Mouse (Mus musculus) stomach, postnatal 0 days (tissue): ENCODE data around the gene Tulp2. TPM values are rescaled to one million over a fixed set of nuclear protein-coding genes. Genes with fewer than 3 reads are reported as not detected.
A peak's percentile ranks its signal among the peaks of the same experiment; 100 is the strongest.

ENCODE experiments used
- ATAC-seq: fragments of 200-750 bp; cut with Nextera tagmentation; 2 replicates; pipeline ENCODE4 v1.8.0; 2017; ENCODE audit not compliant: low FRiP score, low TSS enrichment
- DNase-seq: peaks from one replicate; pipeline ENCODE4 v3.0.0-alpha.2; 2016; ENCODE audit warnings: low spot score
- H3K27ac ChIP-seq: fragments of 300-500 bp; sonication (generic); replicated peaks from 2 replicates; pipeline ENCODE4 v1.5.1; 2014; ENCODE audit warnings: mild to moderate bottlenecking, control low read depth
- H3K27me3 ChIP-seq: fragments of 300-500 bp; sonication (generic); 2 replicates; pipeline ENCODE4 v1.6.1; 2014; ENCODE audit warnings: low read length; ENCODE audit not compliant: control insufficient read depth, insufficient read depth
- H3K36me3 ChIP-seq: fragments of 300-500 bp; sonication (generic); 2 replicates; pipeline ENCODE4 v1.6.1; 2014; ENCODE audit warnings: low read length, mixed read lengths; ENCODE audit not compliant: control insufficient read depth, insufficient read depth
- H3K4me1 ChIP-seq: fragments of 300-500 bp; sonication (generic); replicated peaks from 2 replicates; pipeline ENCODE4 v1.6.1; 2014; ENCODE audit warnings: antibody characterized with exemption; ENCODE audit not compliant: control insufficient read depth, insufficient read depth
- H3K4me2 ChIP-seq: fragments of 300-500 bp; sonication (generic); replicated peaks from 2 replicates; pipeline ENCODE4 v1.6.1; 2014; ENCODE audit warnings: low read depth, mild to moderate bottlenecking, control low read depth, moderate library complexity
- H3K4me3 ChIP-seq: fragments of 300-500 bp; sonication (generic); 2 replicates; pipeline ENCODE4 v1.5.1; 2014; ENCODE audit warnings: low read depth, low read length, control low read depth
- H3K9ac ChIP-seq: fragments of 300-500 bp; sonication (generic); 2 replicates; pipeline ENCODE4 v1.6.1; 2014; ENCODE audit warnings: mild to moderate bottlenecking, low read length, control low read depth, mixed read lengths
- H3K9me3 ChIP-seq: fragments of 300-500 bp; sonication (generic); 2 replicates; pipeline ENCODE4 v1.6.1; 2016; ENCODE audit warnings: low read length; ENCODE audit not compliant: control insufficient read depth
- CTCF ChIP-seq: IDR thresholded peaks from 2 replicates; pipeline ENCODE4 v1.5.1; 2016; ENCODE audit warnings: antibody characterized with exemption, low read depth, mild to moderate bottlenecking, moderate library complexity
- EP300 ChIP-seq: optimal IDR thresholded peaks from 2 replicates; pipeline ENCODE3; 2016; ENCODE audit warnings: antibody characterized with exemption
- WGBS: fragments of 180-500 bp; shearing (Covaris S2); extraction: QIAGEN DNeasy Blood & Tissue Kit; methylation state at CpG from one replicate; pipeline ENCODE4 v1.1.7; 2014; 5-methylcytosine and 5-hydroxymethylcytosine counted together
- polyA plus RNA-seq: library from polyadenylated mRNA; unstranded; fragments of >200 nt; fragmentation: Nextera tagmentation; extraction: Ambion mirVana; gene quantifications from 2 replicates; pipeline ENCODE4 v1.2.1, GENCODE M21; 2015

The Tulp2 gene
- polyA plus RNA-seq, 1 experiment from 2014 or later: 0.32 TPM

DNA sequence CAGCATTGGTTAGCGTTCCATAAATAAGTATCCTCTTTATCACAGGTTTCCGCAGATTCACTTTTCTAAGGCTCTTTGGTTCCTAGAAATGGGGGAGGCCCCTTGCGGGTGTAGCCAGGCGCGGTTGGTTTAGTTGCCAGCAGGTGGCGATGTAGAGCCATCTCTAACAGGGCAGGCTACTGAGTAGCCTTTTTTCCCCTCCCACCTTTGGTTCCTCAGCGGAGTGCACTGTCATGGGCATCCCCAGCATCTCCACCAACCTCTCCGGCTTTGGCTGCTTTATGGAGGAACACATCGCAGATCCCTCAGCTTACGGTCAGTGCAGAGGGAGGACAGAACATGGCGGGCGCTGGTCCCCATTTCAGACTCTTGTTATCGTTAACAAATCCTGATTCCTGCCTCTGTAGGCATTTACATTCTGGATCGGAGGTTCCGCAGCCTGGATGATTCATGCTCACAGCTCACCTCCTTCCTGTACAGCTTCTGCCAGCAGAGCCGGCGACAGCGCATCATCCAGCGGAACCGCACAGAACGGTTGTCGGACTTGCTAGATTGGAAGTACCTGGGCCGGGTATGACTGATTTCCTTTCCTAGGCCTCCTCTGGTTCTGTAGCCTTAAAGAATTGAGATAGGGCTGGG is 30.2 kb upstream of the Tulp2 start:
- Histone ChIP-seq H3K27me3 (no peaks in the 10 kb centered on the region), H3K36me3 (peaks cover 18% of the 10 kb centered on the region), H3K4me3 (no peak overlapping the region), H3K4me2 (no peak overlapping the region), H3K9me3 (no peaks in the 10 kb centered on the region), H3K4me1 (no peaks in the 10 kb centered on the region), H3K27ac (no peak overlapping the region), H3K9ac (no peak overlapping the region)
- whole genome bisulfite sequencing: 53% methylated on average over 23 of the region's 23 CpGs
- no peak for TF ChIP-seq EP300
- TF ChIP-seq CTCF: peak; percentile 91
- DNase-seq (peak; percentile 86), ATAC-seq (peak; percentile 77)

DNA sequence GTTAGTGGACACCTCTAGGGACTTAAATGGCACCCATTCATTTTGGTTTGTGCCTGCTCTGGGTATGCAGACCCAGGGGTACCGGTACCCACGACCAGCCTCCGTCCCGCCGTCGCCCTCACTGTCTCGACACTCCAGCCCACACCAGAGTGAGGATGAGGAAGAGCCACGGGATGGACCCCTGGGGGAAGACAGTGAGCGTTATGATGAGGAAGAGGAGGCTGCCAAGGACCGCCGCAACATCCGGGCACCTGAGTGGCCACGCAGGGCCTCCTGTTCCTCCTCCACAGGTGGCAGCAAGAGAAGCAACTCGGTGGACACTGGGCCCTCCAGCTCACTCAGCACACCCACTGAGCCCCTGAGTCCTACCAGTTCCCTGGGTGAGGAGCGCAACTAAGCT is 26.7 kb upstream of the Tulp2 start:
- peak; percentile 15 for DNase-seq
- 93% methylated on average over 12 of the region's 15 CpGs for WGBS
- H3K9ac ChIP-seq: no peak overlapping the region
- no peaks in the 10 kb centered on the region for H3K4me1 ChIP-seq
- H3K9me3 ChIP-seq: no peaks in the 10 kb centered on the region
- no peak overlapping the region for H3K4me2 ChIP-seq
- H3K27ac ChIP-seq: no peak overlapping the region
- no peak overlapping the region for H3K4me3 ChIP-seq
- H3K27me3 ChIP-seq: no peaks in the 10 kb centered on the region
- no peak for TF ChIP-seq CTCF
- no peak for TF ChIP-seq EP300
- peaks cover 22% of the 10 kb centered on the region for H3K36me3 ChIP-seq
- ATAC-seq: no peak

DNA sequence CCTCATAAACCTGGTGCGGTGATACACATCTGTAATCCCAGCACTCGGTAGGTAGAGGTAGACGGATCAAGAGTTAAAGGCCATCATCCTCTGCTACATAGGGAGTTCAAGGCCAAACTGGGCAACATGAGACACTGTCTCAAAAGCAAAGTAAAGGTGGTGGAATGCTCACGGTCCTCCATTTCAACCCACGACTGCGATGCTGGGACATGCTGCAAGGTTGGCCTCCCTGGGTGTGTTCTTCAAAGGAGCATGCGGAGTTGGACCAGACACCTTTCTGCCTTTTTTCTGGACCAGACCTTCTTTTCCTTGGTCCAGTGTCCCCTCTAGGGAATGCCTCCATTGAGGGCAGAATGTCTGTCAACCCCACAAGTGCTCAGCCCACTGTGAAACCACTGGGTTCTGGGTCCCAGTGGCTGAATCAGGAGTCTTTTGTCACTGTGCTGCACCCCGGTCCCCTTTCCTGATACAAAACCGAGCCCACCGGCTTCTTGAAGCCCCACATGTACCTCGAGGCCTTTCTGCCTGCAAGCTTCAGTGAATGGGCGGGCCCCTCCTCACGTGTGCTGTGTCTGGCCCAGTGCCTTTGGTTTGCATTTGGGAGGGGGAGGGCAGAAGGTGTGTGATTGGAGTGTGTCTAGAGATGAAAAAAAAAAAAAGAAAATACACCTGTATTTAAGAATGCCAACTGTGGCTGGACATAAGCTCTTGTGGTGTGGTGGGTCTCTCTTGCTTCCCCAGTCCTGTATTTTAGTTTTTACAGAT is 25.6 kb upstream of the Tulp2 start:
- H3K36me3 ChIP-seq: peaks cover 22% of the 10 kb centered on the region
- H3K4me3 ChIP-seq: no peak overlapping the region
- WGBS: 67% methylated on average over 13 of the region's 13 CpGs
- TF ChIP-seq EP300: no peak
- no peak for TF ChIP-seq CTCF
- H3K9ac ChIP-seq: no peak overlapping the region; the same call in 1 of the 2 replicates
- H3K27ac ChIP-seq: no peak overlapping the region
- no peak for ATAC-seq
- H3K27me3 ChIP-seq: no peaks in the 10 kb centered on the region
- H3K4me2 ChIP-seq: no peak overlapping the region
- H3K4me1 ChIP-seq: peaks cover 7% of the 10 kb centered on the region
- DNase-seq: peak; percentile 54
- no peaks in the 10 kb centered on the region for H3K9me3 ChIP-seq

DNA sequence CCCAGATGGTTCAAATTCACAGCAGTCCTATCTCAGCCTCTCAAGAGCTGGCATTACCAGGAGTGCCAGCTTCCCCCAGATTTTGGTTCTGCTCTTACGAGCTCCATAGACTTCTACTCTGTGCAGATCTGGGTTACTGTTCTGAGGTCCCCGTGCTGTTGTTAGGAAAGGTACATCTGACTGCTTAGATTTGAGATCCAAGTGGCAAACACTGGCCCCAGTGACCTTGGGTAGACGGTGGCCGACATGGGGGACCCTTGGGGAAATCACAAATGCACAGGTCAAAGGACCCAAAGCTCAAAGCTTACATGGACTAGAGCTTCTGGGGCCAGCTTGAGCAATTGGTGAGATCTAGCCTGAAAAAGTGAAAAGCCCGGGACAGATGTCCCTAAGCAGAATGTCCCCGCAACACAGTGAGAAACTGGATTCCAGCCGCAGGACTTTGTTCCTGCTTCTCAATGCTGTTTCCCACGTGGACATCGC is 24.9 kb upstream of the Tulp2 start:
- Histone ChIP-seq H3K4me1 (peaks cover 7% of the 10 kb centered on the region), H3K36me3 (peaks cover 22% of the 10 kb centered on the region), H3K4me3 (no peak overlapping the region), H3K9ac (no peak overlapping the region), H3K9me3 (no peaks in the 10 kb centered on the region), H3K27ac (no peak overlapping the region; the same call in 1 of the 2 replicates), H3K4me2 (no peak overlapping the region), H3K27me3 (no peaks in the 10 kb centered on the region)
- DNase-seq (peak; percentile 44), ATAC-seq (no peak)
- 37% methylated on average over 9 of the region's 9 CpGs for WGBS
- TF ChIP-seq CTCF: no peak
- no peak for TF ChIP-seq EP300

DNA sequence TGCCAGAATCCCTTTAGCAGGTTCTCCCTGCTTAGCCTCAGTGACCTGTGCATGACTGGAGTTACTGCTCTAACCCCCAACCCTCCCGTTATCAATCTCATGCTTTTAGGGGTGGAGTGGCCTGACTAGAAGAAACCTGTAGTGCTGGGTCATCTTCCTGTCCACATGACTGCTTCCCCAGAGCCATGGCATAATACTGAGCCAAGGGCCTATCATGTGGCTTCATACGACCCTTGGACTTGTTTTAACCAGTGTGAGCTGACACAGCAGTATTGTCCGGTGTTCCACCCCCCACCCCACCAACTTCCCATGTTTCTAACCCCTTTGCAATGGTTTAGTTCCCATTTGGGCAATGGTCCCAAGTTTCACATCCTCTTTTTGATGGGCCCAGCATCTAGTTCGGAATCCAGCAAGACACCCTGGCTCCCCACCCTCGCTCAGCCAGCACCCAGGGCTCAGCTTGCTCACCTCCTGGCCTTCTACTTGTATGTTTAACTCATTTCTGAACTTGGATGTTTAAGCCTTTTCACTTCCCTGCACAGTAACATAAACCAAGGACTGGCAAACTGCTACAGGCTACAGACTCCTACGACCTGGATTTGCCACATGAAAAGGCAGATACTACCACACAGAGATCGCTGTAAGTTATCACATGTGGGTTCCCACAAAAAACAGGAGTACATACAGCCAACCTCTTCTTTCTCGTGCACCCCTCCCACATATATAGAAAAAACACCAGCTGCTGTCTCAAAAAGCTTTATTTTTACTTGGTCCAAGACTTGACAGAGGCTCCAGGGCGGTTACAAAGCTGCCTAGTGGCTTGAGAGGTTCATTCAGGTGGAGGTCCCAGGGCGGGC is 24.2 kb upstream of the Tulp2 start:
- Histone ChIP-seq H3K27me3 (no peaks in the 10 kb centered on the region), H3K27ac (no peak overlapping the region; the same call in 1 of the 2 replicates), H3K9ac (peak overlapping the region; percentile 74; the same call in 1 of the 2 replicates), H3K9me3 (no peaks in the 10 kb centered on the region), H3K4me3 (peak overlapping the region; percentile 69), H3K4me1 (peaks cover 7% of the 10 kb centered on the region), H3K4me2 (peak overlapping the region; percentile 87), H3K36me3 (peaks cover 19% of the 10 kb centered on the region)
- DNase-seq (peak; percentile 14), ATAC-seq (peak; percentile 4; the same call in 1 of the 2 replicates)
- 39% methylated on average over 9 of the region's 10 CpGs for WGBS
- TF ChIP-seq EP300 (no peak), CTCF (no peak)
